Mouse (Mus musculus): ENCODE measurements around the gene Cd4. TPM values are rescaled to one million over a fixed set of nuclear protein-coding genes. Genes with fewer than 3 reads are reported as not detected.
A peak's percentile ranks its signal among the peaks of the same experiment; 100 is the strongest.

Cd4 gene
- under 1 TPM; 0.19 to 0.54 (median 0.25) TPM for total RNA-seq (2022)

DNA sequence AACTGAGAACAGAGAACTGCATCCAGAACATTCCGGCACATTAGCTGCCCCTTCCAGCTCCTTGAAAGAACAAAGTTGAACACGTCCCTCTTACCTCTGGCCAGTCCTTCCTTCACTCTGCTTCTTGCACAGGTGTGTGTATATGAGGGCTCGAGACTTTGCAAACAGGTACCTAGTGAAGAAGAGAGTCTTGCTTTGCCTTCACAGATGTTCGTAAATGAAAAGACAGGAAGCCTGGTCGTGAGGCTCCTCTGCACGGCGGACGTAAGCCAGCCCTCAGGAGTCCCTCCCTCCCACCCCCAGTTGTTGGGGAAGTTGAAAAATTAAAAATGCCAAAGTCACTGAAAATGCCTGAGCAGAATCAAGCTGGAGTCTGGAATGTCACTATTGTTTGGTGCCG lies at the start of gene Cd4:
TSS of gene Cd4 (minus strand) at position 236 of the 400 bp plus-strand sequence.
- no peak for DNase-seq (ENCODE audit: low spot score)

DNA sequence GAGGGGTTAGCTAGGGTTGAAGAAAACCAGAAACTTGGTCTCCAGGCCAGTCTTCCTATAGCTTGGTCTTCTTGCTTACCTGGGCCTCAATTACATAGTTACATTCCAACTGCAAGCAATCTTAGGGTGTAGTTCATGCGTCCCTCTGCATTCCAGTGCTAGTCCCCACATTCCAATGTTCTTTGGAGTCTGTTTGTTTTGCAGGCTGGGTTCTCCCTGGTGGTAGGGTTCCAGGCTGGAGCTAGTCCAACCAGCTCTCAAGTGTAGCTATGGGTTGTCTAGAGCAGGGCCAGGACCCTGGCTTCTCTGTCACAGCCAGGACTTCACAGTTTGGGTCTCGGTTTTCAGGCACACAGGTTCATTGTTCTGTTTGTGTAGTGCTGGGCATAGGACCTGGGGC lies 49.5 kb upstream of the Cd4 start:
- no peak for DNase-seq (ENCODE audit: low spot score)

DNA sequence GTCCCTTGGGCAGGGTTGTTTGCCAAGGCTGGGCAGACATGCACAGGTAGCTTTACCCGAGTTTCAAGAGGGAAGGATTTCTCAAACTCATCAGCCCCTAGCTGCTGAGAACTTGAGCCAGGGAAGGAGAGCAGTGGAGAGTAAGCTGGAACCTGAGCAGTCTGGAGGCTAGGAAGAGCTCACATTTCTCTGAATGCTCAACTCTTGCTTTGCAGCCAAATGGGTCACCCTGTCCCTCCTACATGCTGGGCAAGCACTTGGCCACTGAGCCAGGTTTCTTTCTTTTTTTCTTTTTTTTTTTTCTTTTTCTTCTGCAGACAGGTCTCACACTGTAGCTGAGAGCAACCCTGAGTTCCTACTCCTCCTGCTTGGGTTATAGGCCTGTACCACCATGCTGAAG lies 48.7 kb upstream of the Cd4 start:
- no peak for DNase-seq (ENCODE audit: low spot score)

DNA sequence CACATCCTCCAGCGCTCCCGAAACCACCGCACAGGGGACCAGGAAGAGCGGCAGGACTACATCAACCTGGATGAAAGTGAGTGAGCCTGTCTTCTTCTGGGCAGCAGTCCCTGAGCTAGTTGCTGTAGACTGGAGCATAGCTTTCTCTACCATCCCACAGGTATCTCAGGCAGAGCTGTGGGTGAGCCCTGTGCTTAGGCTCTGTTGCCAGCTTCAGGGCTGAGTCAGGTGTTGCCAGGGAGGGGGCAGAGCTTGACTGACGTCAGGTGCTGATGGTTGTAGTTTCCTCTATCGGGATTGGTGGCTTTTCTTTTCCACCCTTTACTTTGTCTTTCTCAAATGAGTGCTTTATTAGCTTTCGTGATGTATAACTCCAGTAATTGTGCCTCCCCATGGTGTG lies 46.6 kb upstream of the Cd4 start:
- no peak for DNase-seq (ENCODE audit: low spot score)

DNA sequence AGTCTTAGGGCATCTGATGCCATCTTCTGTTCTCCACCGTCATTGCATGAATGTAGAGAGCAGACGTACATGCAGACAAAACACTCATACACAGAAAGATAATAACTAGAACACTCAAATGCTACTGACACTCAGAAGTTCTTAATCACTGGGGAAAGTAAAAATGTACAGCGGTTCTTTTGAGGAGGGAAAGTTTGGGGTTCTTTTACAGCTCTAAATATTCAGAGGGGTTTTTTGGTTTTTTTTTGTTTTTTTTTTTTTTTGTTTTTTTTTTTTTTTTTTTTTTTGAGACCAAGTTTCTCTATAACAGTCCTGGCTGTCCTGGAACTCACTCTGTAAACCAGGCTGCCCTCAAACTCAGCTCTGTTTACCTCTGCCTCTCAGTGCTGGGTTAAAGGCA lies 45.1 kb upstream of the Cd4 start:
- DNase-seq (ENCODE audit: low spot score) = no peak

DNA sequence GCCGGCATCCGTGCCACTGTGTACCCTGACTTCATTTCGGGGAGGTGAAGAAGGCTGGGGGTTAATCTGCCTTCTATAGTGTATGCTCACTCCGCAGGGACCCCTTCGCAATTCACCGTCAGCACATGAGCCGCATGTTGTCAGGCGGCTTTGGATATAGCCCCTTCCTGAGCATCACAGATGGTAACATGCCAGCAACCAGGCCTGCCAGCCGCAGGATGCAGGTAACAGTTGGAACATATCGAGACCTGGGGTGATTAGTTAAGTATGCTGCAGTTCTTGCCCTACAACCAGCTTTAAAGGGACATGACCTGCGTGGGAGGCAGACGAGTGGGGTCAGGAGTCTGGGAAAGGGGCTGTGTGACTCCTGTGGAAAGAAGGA lies 44.3 kb upstream of the Cd4 start:
- DNase-seq (ENCODE audit: low spot score) = no peak

DNA sequence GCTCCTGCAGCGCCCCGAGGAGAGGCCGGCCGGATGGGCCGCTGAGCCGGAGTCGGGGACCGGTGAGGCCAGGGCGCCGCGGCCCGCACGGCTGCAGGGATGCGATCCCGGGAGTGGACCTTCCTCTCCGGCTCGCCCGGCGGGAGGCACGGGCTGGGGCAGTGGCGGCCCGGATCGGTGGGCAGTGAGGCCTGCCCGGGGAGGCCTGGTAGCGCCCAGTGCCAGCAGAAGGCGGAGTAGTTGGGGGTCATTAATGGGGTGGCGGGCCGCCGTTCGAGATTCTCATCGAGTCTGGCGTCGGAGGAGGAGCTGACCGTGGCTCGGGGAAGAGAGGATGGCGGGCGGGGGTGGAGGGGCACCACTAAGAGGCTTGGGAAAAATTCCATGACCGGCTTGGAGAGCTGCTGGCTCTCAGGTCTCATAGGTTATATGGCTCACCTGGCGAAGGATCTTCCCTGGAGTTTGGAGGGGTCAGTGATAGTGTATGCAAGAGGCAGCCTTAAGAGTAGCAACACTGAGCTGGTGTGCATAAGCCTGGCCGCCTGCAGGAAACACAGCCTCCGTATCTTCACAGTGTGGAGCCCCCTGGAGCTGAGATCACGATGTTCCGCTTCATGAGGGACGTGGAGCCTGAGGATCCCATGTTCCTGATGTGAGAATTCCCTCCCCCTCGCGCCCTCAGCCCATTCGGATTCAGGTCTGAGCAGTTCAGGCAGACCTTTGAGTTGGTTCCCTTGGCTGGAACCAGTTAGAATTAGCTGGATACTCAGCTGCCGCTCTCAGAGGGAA lies 43.7 kb upstream of the Cd4 start:
- no peak for DNase-seq (ENCODE audit: low spot score)

DNA sequence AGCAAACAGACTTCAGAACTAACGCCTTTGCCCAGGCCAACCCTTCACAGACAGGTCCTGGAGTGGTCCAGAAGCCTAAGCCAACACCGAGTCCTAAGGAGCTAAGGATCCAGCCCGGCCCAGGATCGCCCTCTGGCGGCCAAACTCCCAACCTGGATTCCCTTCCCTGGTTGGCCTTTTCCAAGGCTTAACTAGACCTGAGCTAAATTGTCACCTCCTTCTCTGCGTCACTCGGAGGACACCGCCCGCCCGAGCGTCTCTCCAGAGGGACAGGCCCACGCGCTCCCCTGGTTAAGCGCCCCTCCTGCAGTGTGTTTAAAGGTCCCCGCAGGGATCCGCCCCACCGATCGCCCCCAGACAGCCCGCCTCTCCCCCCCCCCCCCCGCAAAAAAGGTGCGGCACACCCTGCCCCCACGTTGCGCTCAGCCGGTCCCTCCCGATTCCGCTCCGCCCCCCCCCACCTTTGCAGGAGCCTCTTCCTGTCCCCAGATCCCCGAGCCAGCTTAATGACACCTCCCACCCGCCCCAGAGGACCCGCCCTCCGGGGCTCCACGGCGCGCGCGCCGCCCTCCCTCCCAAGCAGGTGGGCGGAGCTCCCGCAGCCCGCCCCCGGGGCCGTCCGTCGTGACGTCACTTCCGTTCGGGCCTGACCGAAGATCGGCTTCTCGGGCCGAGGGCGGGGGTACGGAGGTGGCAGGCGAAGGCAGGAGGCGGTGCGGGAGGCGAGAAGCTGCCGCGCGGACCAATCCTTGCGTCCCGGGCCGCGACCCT lies 42.9 kb upstream of the Cd4 start, which contains the start of gene Mlf2:
TSS of gene Mlf2 (plus strand) at position 633 of the 771 bp plus-strand sequence.
- DNase-seq (ENCODE audit: low spot score) = peak; percentile 99

DNA sequence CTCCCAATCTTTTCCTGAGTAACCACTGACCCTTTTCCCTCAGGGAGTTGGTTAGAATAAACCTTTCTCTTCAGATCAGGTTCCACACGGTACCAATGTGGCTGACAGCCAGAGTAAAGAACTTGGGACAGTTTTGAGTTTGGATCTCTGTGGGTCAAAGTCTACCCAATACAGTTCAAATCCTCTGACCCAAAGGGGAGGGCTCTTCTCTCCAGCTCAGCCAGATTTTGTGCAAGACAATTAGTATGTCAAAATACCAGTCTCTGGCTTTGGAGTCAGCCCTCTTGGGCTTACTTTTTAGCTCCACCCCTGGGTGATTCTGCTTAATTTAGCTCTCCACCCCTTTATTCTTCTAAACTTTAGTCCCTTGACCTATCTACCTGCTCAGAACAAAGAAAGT lies 42.2 kb upstream of the Cd4 start:
- no peak for DNase-seq (ENCODE audit: low spot score)

DNA sequence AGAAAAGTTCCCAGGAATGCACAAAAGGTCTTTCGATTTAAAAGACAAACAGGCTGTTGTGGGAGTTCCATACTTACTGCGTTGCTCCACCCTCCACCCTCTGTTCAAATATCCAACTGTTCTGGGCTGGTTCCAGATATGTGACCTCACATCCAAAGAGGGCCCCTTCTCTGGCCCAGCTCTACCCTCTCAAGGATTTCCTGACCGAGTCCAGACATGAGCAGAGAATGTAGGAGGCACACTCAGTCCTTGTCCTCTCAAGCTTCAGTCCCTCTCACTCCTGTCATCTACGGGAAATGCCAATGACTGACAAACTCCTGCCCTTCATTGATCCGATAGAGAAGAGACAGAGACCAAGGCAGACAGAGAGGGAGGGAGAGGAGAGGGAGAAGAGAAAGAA lies 37.9 kb upstream of the Cd4 start:
- no peak for DNase-seq (ENCODE audit: low spot score)

DNA sequence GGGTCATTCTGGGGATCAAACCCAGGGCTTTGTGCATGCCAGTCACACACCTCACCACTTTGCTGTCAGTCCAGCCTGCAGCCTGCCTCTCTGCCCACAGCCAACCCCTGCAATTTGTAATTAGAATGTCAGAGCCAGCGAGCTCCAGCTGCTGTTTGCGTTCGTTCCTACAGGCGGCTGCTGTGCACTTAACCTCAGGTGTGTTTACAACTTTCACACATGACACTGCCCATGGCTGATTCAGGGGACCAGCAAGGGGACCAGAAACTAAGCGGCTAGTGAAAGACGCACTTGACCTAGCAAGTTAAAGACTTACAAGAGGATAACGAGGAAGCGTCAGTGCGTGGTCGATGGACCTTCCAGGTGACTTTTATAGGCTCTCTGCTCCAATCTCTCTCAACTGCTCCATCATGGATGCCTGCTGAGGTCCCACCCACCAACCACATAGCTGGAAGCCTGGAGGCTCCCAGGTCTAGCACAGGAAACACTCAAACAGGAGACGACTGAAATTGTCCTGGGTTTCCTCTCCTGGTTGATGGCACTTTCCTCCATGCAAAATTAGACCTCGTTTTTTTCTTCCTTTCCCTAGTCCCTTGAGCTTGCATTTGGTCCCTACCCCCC lies 37.3 kb upstream of the Cd4 start:
- no peak for DNase-seq (ENCODE audit: low spot score)

DNA sequence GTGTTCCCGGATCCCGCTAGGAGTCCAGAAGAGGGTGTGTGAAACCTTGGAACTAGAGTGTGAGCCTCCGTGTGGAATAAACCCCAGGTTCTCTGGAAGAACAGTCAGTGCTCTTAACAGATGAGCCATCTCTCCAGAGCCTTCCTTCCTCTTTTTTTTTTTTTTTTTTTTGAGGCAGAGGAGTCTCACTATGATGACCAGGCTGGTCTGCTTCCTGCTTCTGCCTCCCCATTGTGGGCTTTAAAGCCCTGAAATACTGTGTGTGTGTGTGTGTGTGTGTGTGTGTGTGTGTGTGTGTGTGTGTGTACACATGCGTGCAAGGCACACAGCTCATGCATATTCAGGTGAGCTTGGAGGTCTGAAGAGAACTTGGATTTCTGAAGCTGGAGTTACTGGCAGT lies 33.5 kb upstream of the Cd4 start:
- no peak for DNase-seq (ENCODE audit: low spot score)

DNA sequence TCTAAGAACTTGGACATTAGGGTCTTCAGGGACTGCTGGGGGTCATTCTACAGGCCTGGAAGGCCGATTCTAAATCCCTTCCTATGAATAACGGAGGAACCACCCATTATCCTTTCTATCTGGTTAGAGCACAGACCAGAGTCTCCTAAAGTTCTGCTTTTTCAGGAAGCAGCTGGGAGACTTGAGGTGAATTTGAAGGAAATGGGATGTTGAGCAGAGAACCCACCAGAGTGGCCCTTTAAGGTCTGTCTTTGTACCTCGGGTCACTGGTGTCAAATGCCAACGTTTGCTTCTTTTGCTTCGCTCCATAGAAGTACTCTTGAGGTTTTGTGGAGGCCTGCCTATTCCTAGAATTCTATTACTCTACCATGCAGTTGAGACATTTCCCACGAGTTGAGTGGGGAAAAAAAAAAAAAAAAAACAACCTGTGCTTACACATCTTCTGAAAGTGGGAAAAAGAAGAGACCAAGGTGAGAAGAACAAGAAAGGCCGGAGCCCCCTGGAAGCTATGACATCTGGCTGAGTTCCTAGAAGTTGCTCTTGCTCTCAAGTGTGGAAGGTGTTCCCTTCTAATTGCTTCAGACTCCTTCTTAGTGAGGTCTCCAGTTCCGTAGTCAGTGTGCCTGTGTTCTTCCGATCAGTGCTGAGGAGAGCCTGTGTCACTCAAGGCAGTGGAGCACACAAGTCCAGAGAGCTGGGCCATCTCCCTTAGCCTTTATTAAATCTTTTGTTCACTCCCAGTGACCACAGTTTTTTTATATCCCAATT lies 32.5 kb upstream of the Cd4 start:
- no peak for DNase-seq (ENCODE audit: low spot score)

DNA sequence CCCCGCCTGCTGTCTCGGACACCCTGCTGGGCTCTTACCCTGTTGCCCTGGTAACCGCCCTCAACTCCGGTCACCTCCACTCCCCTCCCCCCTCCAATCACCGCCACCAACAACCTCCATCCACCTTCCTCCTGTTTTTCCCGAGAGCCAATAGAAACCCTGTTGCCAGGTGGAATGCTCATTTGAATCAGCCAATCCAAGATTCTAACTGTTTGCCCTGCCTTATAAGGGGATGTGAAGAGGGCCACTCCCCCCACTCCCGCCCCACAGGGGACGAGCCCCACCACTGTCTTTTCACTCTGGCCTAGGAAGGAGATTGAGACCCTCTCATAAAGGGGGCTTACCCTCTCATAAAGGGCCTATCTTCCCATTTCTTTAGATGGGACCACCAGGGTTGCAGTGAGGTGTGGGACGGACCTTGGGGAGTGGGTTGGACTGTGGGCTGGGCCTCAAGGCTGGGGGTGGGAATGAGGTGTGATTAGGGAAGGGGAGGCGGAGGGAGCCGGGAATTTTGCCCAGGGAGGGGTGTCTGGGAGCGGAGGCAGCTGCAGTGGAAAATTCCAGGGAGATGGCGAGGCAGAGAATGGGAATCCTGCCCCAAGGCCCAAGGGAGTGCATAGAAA lies 31.8 kb upstream of the Cd4 start, which contains the start of gene Ptms:
TSS of gene Ptms (minus strand) at position 409 of the 623 bp plus-strand sequence.
- DNase-seq (ENCODE audit: low spot score) = peak; percentile 96

DNA sequence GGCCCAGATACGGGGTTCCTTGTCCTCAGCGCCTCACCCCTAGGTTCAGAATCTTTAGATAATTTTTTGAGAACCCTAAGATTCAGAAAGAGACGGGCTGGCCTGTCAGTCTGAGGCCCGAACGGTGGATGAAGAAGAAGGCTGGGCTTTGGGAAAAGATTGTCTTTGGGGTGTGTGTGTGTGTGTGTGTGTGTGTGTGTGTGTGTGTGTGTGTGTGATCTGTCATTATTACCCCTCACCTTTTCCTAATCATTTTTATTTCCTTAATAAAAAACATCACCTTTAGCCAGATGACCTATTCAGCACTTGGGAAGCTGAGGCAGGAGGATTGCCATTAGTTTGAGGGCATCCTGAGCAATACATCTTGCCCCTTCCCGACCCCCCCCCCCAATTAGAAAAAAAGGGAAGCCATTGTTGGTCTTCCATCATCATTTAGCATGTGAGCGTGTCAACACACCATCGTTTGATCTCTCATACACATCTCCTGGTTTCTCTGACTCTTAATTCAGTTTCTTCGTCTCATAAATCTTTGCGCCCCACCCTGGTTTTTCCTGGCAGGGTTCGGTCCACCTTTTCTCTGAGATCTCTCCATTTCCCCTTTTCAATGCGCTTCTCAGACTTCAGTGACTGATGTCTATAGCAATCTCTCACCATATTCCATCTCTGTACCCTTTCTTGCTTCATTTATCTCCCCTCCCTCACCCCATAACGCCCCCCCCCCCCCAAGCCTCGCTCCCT lies 31.0 kb upstream of the Cd4 start:
- no peak for DNase-seq (ENCODE audit: low spot score)

DNA sequence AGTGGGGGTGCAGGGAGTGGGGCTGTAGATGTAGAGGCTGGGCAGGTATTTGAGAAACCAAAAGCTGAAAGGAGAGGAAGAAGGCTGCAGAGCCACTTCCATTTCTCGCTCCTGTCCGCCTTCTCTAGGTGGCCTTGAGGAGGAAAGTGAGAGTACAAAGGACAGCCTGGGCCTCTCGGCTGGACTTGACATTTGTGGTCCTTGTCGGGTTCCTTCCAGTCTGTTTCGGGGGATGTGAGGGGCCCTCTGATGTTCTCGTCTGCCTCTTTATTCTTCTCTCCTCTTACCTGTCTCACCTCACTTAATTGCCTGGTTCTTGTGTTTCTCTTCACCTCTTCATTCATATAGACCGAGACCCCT lies 30.3 kb upstream of the Cd4 start:
- no peak for DNase-seq (ENCODE audit: low spot score)

DNA sequence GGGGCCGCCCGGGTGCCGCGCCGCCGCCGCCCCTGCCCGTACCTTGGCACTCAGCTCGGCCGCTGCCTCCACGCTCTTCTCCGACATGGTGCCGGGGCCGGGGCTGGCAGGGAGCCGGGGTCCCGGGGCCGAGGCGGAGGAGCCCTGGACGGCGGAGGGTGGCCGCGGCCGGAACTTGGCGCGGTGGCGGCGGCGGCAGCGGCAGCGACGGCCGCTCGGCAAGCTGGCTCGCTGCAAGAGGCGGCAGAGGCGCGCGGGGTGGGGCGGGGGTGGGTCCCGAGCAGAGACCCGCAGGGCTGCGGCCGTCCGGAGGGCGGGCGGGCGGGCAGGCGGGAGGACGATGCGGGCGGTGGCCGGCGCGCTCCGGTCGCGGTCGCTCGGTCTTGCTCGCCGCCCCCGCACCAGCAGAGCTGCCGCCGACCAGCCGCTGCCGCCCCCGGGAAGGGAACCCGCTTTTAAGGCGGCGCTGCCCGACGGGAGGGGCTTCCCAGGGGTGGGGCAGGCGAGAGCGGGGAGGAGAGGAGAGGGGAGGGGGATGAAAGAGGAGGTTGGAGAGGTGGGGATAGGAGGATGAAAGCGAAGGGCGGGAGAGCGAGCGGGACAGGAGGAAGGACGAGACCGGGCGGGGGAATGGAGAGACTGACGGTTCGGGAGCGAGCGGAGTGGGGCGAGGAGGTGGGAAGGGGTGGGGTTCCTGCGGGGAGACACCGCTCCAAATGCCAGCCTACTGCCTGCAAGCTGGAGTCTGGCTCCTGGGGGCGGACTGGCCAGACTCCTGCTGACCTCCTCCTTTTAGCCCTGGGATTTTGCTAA lies 29.7 kb upstream of the Cd4 start:
- DNase-seq (ENCODE audit: low spot score) = peak; percentile 89

DNA sequence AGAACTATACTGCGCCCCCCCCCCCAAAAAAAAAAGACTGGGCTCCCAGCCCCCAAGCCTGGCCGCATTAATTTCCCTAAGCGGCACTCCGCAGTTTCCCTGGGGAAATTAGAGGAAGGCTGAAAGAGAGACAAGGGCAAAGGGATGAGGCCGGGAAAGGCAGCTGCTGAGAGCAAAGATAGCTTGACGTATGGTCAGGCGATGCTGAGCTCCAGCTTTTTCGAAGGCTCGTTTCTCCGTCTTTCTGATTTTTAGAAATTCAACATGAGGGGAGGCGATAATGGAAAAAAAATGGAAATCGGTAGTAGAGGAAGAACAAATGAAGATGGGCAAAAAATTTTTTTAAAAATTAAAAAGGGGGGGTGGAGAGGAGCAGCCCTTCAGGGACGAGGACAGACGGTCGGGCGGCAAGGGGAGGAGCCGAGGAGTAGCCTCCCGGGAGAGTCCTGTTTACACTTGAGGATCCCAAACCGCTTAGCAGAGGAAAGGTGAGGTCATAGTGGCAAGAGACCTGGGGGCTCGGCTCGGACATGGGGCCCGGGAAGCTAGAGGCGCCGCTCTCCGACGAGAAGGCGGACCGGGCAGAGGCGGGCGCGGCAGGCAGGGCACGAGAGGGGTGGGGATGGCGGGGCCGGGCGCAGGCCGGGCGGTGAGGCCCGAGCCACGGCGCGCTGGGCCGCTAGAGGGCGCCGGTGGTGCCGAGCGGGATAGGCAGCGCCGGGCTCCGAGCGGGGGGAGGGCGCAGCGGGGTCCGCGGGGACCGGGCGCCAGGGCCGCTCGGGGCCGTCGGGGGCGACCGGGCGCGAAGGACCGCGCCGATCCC lies 28.9 kb upstream of the Cd4 start:
- DNase-seq (ENCODE audit: low spot score) = peak; percentile 81
